Mouse (Mus musculus): ENCODE results near the gene Slc22a14. TPM values are rescaled to one million over a fixed set of nuclear protein-coding genes. Genes with fewer than 3 reads are reported as not detected.

The Slc22a14 gene
- polyA plus RNA-seq (2012; fragmentation: generic; extraction: Trizol) = not detected

GRCm38 (mm10) chr9:119365284-119365683 lies at the start of gene Slc22a14:
Slc22a14 (minus strand) TSS chr9:119365553.
- TF ChIP-seq MYOG (IDR thresholded peaks at IDR 0.05; ENCODE audit: control insufficient read depth in 1 of 3, insufficient read depth in 1 of 3, insufficient read length in 2 of 3, low read depth in 2 of 3) = no peak
- H3K4me3 ChIP-seq = no peak within 1 kb of the TSS
- H3K4me2 ChIP-seq (ENCODE audit: low read depth) = no peak within 1 kb of the TSS
- H3K36me3 ChIP-seq (ENCODE audit: control insufficient read depth, insufficient read depth) = no peaks in the 10 kb centered on the region
- H3K79me2 ChIP-seq (ENCODE audit: control insufficient read depth, insufficient read depth) = no peaks in the 10 kb centered on the region
- no peaks in the 10 kb centered on the region for H3K27me3 ChIP-seq (ENCODE audit: control insufficient read depth, insufficient read depth, insufficient read length)
- no peak within 1 kb of the TSS for H3ac ChIP-seq (ENCODE audit: control insufficient read depth, insufficient read length)

- Histone ChIP-seq H3K27me3 (ENCODE audit: control insufficient read depth, insufficient read depth, insufficient read length) (no peaks in the 10 kb centered on the region), H3K4me3 (no peak overlapping the region), H3K4me2 (ENCODE audit: low read depth) (peak overlapping the region; percentile 55), H3K79me2 (ENCODE audit: control insufficient read depth, insufficient read depth) (no peaks in the 10 kb centered on the region), H3ac (ENCODE audit: control insufficient read depth, insufficient read length) (no peak overlapping the region), H3K36me3 (ENCODE audit: control insufficient read depth, insufficient read depth) (no peaks in the 10 kb centered on the region)
- TF ChIP-seq POLR2AphosphoS2 (IDR thresholded peaks at IDR 0.05; ENCODE audit: insufficient read length, low read depth) = no peak
These were observed 44.5 kb upstream of the Slc22a14 start for GRCm38 (mm10) chr9:119409864-119410263.

- Histone ChIP-seq H3K4me3 (no peak overlapping the region), H3K79me2 (ENCODE audit: control insufficient read depth, insufficient read depth) (no peaks in the 10 kb centered on the region), H3K27me3 (ENCODE audit: control insufficient read depth, insufficient read depth, insufficient read length) (no peaks in the 10 kb centered on the region), H3K36me3 (ENCODE audit: control insufficient read depth, insufficient read depth) (no peaks in the 10 kb centered on the region), H3K4me2 (ENCODE audit: low read depth) (peak overlapping the region; percentile 55), H3ac (ENCODE audit: control insufficient read depth, insufficient read length) (no peak overlapping the region)
- TF ChIP-seq SRF (IDR thresholded peaks at IDR 0.05; ENCODE audit: control insufficient read depth, insufficient read length, low read depth) (no peak), REST (IDR thresholded peaks at IDR 0.05; ENCODE audit: insufficient read depth, insufficient read length) (no peak), MYOD1 (IDR thresholded peaks at IDR 0.05; ENCODE audit: control insufficient read depth in 1 of 3, insufficient read length in 2 of 3, low read depth in 2 of 3) (peak; percentile 87 to 100 (median 99)), TCF12 (IDR thresholded peaks at IDR 0.05; ENCODE audit: insufficient read depth, poor library complexity, severe bottlenecking) (peak; percentile 84), E2F4 (IDR thresholded peaks at IDR 0.05; ENCODE audit: insufficient read depth) (no peak), MYOG (IDR thresholded peaks at IDR 0.05; ENCODE audit: control insufficient read depth in 1 of 3, insufficient read depth in 1 of 3, insufficient read length in 2 of 3, low read depth in 2 of 3) (peak; percentile 78 to 96 (median 81)), TCF3 (IDR thresholded peaks at IDR 0.05; ENCODE audit: insufficient read length, low read depth) (peak; percentile 75), POLR2AphosphoS2 (IDR thresholded peaks at IDR 0.05; ENCODE audit: insufficient read length, low read depth) (no peak), CEBPB (IDR thresholded peaks at IDR 0.05; ENCODE audit: insufficient read depth, poor library complexity, severe bottlenecking) (no peak), POLR2A (IDR thresholded peaks at IDR 0.05; ENCODE audit: insufficient read length, low read depth) (no peak), MAX (IDR thresholded peaks at IDR 0.05; ENCODE audit: low read depth) (no peak)
These were observed 43.7 kb upstream of the Slc22a14 start for GRCm38 (mm10) chr9:119408898-119409664.

- Histone ChIP-seq H3K79me2 (ENCODE audit: control insufficient read depth, insufficient read depth) (no peaks in the 10 kb centered on the region), H3K27me3 (ENCODE audit: control insufficient read depth, insufficient read depth, insufficient read length) (peaks cover 4% of the 10 kb centered on the region), H3ac (ENCODE audit: control insufficient read depth, insufficient read length) (no peak overlapping the region), H3K4me2 (ENCODE audit: low read depth) (peak overlapping the region; percentile 55), H3K4me3 (no peak overlapping the region), H3K36me3 (ENCODE audit: control insufficient read depth, insufficient read depth) (no peaks in the 10 kb centered on the region)
- TF ChIP-seq REST (IDR thresholded peaks at IDR 0.05; ENCODE audit: insufficient read depth, insufficient read length) (no peak), E2F4 (IDR thresholded peaks at IDR 0.05; ENCODE audit: insufficient read depth) (no peak), MYOD1 (IDR thresholded peaks at IDR 0.05; ENCODE audit: control insufficient read depth in 1 of 3, insufficient read length in 2 of 3, low read depth in 2 of 3) (peak in 2 of 3 experiments; percentile 83 to 92), TCF12 (IDR thresholded peaks at IDR 0.05; ENCODE audit: insufficient read depth, poor library complexity, severe bottlenecking) (peak; percentile 9), MYOG (IDR thresholded peaks at IDR 0.05; ENCODE audit: control insufficient read depth in 1 of 3, insufficient read depth in 1 of 3, insufficient read length in 2 of 3, low read depth in 2 of 3) (peak; percentile 13 to 95 (median 76)), TCF3 (IDR thresholded peaks at IDR 0.05; ENCODE audit: insufficient read length, low read depth) (peak; percentile 40), MAX (IDR thresholded peaks at IDR 0.05; ENCODE audit: low read depth) (no peak)
These were observed 42.5 kb upstream of the Slc22a14 start for GRCm38 (mm10) chr9:119407884-119408283.

- Histone ChIP-seq H3K36me3 (ENCODE audit: control insufficient read depth, insufficient read depth) (no peaks in the 10 kb centered on the region), H3ac (ENCODE audit: control insufficient read depth, insufficient read length) (no peak overlapping the region), H3K79me2 (ENCODE audit: control insufficient read depth, insufficient read depth) (no peaks in the 10 kb centered on the region), H3K4me3 (peak overlapping the region; percentile 28), H3K27me3 (ENCODE audit: control insufficient read depth, insufficient read depth, insufficient read length) (peaks cover 5% of the 10 kb centered on the region), H3K4me2 (ENCODE audit: low read depth) (peak overlapping the region; percentile 93)
- TF ChIP-seq REST (IDR thresholded peaks at IDR 0.05; ENCODE audit: insufficient read depth, insufficient read length) (no peak), MAX (IDR thresholded peaks at IDR 0.05; ENCODE audit: low read depth) (no peak), USF1 (IDR thresholded peaks at IDR 0.05; ENCODE audit: low read depth) (no peak), POLR2AphosphoS2 (IDR thresholded peaks at IDR 0.05; ENCODE audit: insufficient read length, low read depth) (no peak), MYOD1 (IDR thresholded peaks at IDR 0.05; ENCODE audit: control insufficient read depth in 1 of 3, insufficient read length in 2 of 3, low read depth in 2 of 3) (no peak), POLR2A (IDR thresholded peaks at IDR 0.05; ENCODE audit: insufficient read length, low read depth) (no peak), CEBPB (IDR thresholded peaks at IDR 0.05; ENCODE audit: insufficient read depth, poor library complexity, severe bottlenecking) (no peak), TCF12 (IDR thresholded peaks at IDR 0.05; ENCODE audit: insufficient read depth, poor library complexity, severe bottlenecking) (no peak), E2F4 (IDR thresholded peaks at IDR 0.05; ENCODE audit: insufficient read depth) (no peak), SRF (IDR thresholded peaks at IDR 0.05; ENCODE audit: control insufficient read depth, insufficient read length, low read depth) (no peak), TCF3 (IDR thresholded peaks at IDR 0.05; ENCODE audit: insufficient read length, low read depth) (no peak), MYOG (IDR thresholded peaks at IDR 0.05; ENCODE audit: control insufficient read depth in 1 of 3, insufficient read depth in 1 of 3, insufficient read length in 2 of 3, low read depth in 2 of 3) (no peak)
These were observed 38.7 kb upstream of the Slc22a14 start for GRCm38 (mm10) chr9:119404090-119404489.

Data from myocyte (in vitro differentiated cells).